Mouse (Mus musculus): ENCODE data around the gene Fam167b. TPM values are rescaled to one million over a fixed set of nuclear protein-coding genes. Genes with fewer than 3 reads are reported as not detected.
"Not testable (repeated sequence)": the region's sequence is repeated elsewhere in the genome, so short reads cannot be mapped to it uniquely, and the experiment has no call there.

Fam167b gene
- polyA plus RNA-seq, 1 experiment, result 2.6 TPM

DNA sequence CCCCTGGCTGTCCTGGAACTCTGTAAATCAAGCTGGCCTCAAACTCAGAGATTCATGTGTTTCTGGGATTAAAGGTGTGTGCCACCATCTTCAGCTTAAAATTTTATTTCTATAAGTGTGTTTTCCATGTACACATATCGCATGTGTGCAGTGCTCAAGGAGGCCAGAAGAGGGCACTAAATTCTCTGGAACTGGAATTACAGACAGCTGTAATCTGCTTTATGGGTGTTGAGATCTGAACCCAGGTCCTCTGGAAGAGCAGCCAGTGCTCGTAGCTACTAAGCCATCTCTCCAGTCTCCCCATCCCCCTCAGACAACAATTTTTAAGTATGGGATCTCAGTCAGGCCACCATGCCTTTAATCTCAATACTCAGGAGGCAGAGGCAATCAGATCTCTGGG lies 29.0 kb downstream of the Fam167b start:
- 92% methylated on average over 2 of the region's 2 CpGs for WGBS

DNA sequence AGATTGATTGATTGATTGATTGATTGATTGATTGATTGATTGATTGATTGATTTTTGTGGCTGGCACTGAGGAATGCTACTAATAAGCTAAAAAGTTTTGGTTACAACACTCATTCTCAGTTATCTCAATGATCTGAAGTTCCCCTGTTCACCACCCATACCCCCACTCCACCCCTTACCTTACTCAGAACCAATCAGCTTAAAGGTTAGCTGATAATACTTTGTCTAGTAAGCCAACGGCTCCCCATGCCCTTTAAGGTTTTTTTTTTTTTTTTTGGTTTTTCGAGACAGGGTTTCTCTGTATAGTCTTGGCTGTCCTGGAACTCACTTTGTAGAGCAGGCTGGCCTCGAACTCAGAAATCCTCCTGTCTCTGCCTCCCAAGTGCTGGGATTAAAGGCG lies 30.7 kb downstream of the Fam167b start:
- H3K4me1 ChIP-seq (replicated peaks; ENCODE audit: control insufficient read depth, insufficient read depth, low read length); DNase-seq; H3K27ac ChIP-seq (ENCODE audit: control insufficient read depth, insufficient read depth, low read length); H3K27me3 ChIP-seq (ENCODE audit: control insufficient read depth, insufficient read depth, low read length); H3K4me3 ChIP-seq (ENCODE audit: control insufficient read depth, insufficient read depth, low read length): not testable (repeated sequence)
- 80% methylated on average over 4 of the region's 4 CpGs for WGBS
- H3K36me3 ChIP-seq (ENCODE audit: control insufficient read depth, insufficient read depth, low read length), result peaks cover 42% of the 10 kb centered on the region

More for the DNA sequence above, 29.0 kb downstream of the Fam167b start:
- Histone ChIP-seq H3K36me3 (ENCODE audit: control insufficient read depth, insufficient read depth, low read length) (peaks cover 52% of the 10 kb centered on the region), H3K27me3 (ENCODE audit: control insufficient read depth, insufficient read depth, low read length) (no peaks in the 10 kb centered on the region), H3K27ac (ENCODE audit: control insufficient read depth, insufficient read depth, low read length) (no peak overlapping the region), H3K4me1 (replicated peaks; ENCODE audit: control insufficient read depth, insufficient read depth, low read length) (no peaks in the 10 kb centered on the region), H3K4me3 (ENCODE audit: control insufficient read depth, insufficient read depth, low read length) (no peak overlapping the region)
- no peak for TF ChIP-seq POLR2A (IDR thresholded peaks at IDR 0.05; ENCODE audit: control insufficient read depth, extremely low read depth, insufficient read depth, low read length, poor library complexity)
- no peak for TF ChIP-seq CTCF (IDR thresholded peaks at IDR 0.05; ENCODE audit: borderline replicate concordance, control insufficient read depth, extremely low read depth, insufficient read depth, low read length, poor library complexity)
- DNase-seq, result peak; percentile 76

GRCm38 (mm10) chr4:129544106-129544505 lies 34.2 kb downstream of the Fam167b start:
- peaks cover 12% of the 10 kb centered on the region for H3K36me3 ChIP-seq (ENCODE audit: control insufficient read depth, insufficient read depth, low read length)
- H3K4me1 ChIP-seq (replicated peaks; ENCODE audit: control insufficient read depth, insufficient read depth, low read length), result peaks cover 10% of the 10 kb centered on the region
- H3K4me3 ChIP-seq (ENCODE audit: control insufficient read depth, insufficient read depth, low read length), result no peak overlapping the region
- WGBS, result 94% methylated on average over 4 of the region's 4 CpGs
- no peaks in the 10 kb centered on the region for H3K27me3 ChIP-seq (ENCODE audit: control insufficient read depth, insufficient read depth, low read length)
- no peak for DNase-seq
- H3K27ac ChIP-seq (ENCODE audit: control insufficient read depth, insufficient read depth, low read length), result no peak overlapping the region
- TF ChIP-seq CTCF (IDR thresholded peaks at IDR 0.05; ENCODE audit: borderline replicate concordance, control insufficient read depth, extremely low read depth, insufficient read depth, low read length, poor library complexity) (no peak), POLR2A (IDR thresholded peaks at IDR 0.05; ENCODE audit: control insufficient read depth, extremely low read depth, insufficient read depth, low read length, poor library complexity) (no peak)

DNA sequence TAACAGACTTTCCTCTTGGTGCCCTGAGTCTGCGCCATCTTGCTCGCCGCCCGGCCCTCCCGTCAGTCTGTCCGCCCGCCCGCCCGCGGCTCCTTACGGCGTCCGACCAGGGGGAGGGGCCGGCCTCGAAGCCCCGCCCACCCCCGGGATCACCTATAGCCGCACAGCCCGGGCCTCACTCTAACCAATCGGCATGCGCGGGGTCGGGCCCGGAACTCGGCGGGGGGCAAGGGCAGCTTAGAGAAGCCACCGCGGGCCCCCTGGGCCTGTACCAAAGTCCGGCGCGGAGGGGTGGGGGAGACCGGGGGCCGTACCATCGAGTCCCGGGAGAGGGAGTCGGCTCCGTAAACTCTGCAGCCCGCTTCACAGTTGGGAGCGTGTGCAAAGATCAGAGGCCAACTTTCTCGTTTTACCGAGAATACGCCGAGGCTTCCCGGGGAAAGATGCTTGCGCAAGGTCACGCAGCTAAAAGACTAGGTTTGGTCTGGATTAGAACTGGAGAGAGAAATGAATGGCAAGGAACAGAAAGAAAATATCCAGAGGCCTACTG lies 35.7 kb downstream of the Fam167b start, which contains the start of gene Hdac1:
TSS of gene Hdac1 (minus strand) at position 122 of the 550 bp plus-strand sequence.
- TF ChIP-seq POLR2A (IDR thresholded peaks at IDR 0.05; ENCODE audit: control insufficient read depth, extremely low read depth, insufficient read depth, low read length, poor library complexity) (peak; percentile 66), CTCF (IDR thresholded peaks at IDR 0.05; ENCODE audit: borderline replicate concordance, control insufficient read depth, extremely low read depth, insufficient read depth, low read length, poor library complexity) (no peak)
- H3K4me3 ChIP-seq (ENCODE audit: control insufficient read depth, insufficient read depth, low read length), result peak within 1 kb of the TSS; percentile 81
- DNase-seq, result peak; percentile 98
- WGBS, result under 1% methylated on average over 38 of the region's 46 CpGs
- no peaks in the 10 kb centered on the region for H3K27me3 ChIP-seq (ENCODE audit: control insufficient read depth, insufficient read depth, low read length)
- peaks cover 10% of the 10 kb centered on the region for H3K4me1 ChIP-seq (replicated peaks; ENCODE audit: control insufficient read depth, insufficient read depth, low read length)
- H3K27ac ChIP-seq (ENCODE audit: control insufficient read depth, insufficient read depth, low read length), result peak within 1 kb of the TSS; percentile 63
- no peaks in the 10 kb centered on the region for H3K36me3 ChIP-seq (ENCODE audit: control insufficient read depth, insufficient read depth, low read length)

DNA sequence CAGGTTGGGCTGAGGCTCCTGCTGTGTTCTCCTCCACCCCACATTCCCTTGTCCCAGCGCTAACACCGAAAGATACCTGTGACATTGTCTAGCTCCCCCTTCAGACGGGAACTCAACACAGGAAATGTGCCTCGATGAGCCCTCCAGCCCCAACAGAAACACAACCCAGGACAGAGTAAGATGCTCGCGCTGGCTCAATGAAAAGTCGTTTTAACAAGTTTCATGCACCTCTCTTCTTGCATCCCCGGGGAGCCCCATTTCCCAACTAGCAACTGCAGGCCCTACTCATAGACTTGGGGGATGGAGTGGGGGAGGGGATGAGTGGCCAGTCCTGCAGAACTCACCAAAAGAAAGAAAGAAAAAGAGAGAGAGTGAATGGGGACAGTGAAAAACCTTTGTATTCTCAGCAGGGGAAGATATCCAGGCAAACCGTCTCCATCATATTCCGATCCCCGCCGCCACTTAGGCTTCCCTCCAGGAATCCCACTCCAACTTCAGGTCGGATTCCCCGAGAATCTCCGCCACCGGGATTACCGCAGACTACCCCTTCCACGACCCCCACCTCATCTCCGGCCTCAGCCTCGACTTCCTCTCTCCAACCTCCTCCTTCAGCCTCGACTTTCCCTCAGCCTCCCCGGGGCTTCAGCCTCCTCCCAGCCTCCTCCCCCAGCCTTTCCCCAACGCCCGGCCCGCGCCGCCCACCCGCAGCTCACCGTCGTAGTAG lies 36.3 kb downstream of the Fam167b start:
- peak; percentile 56 for DNase-seq
- WGBS, result under 1% methylated on average over 30 of the region's 30 CpGs
- TF ChIP-seq POLR2A (IDR thresholded peaks at IDR 0.05; ENCODE audit: control insufficient read depth, extremely low read depth, insufficient read depth, low read length, poor library complexity) (no peak), CTCF (IDR thresholded peaks at IDR 0.05; ENCODE audit: borderline replicate concordance, control insufficient read depth, extremely low read depth, insufficient read depth, low read length, poor library complexity) (peak; percentile 30; the same call in 1 of the 2 replicates)
- Histone ChIP-seq H3K27me3 (ENCODE audit: control insufficient read depth, insufficient read depth, low read length) (no peaks in the 10 kb centered on the region), H3K4me1 (replicated peaks; ENCODE audit: control insufficient read depth, insufficient read depth, low read length) (peaks cover 10% of the 10 kb centered on the region), H3K4me3 (ENCODE audit: control insufficient read depth, insufficient read depth, low read length) (peak overlapping the region; percentile 81), H3K27ac (ENCODE audit: control insufficient read depth, insufficient read depth, low read length) (peak overlapping the region; percentile 63), H3K36me3 (ENCODE audit: control insufficient read depth, insufficient read depth, low read length) (no peaks in the 10 kb centered on the region)

DNA sequence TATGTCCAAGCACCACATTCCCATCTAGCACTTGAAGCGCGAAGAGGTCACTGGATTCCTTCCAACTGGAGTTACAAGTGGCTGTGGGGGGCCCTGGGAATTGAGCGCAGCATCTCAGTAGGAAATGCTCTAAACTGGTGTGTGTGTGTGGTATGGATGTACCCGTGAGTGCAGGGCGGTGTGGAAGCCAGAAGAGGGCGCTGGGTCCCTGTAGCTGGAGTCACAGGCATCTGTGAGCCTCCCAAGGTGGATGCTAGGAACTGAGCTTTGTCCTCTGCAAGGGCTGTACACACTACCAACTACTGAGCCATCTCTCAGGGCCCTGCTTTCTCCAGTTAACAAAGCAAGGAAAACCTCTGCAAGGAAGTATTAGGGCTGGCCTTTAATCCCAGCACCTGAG lies 38.3 kb downstream of the Fam167b start:
- no peak overlapping the region for H3K27ac ChIP-seq (ENCODE audit: control insufficient read depth, insufficient read depth, low read length)
- no peak for TF ChIP-seq CTCF (IDR thresholded peaks at IDR 0.05; ENCODE audit: borderline replicate concordance, control insufficient read depth, extremely low read depth, insufficient read depth, low read length, poor library complexity)
- TF ChIP-seq POLR2A (IDR thresholded peaks at IDR 0.05; ENCODE audit: control insufficient read depth, extremely low read depth, insufficient read depth, low read length, poor library complexity), result no peak
- H3K36me3 ChIP-seq (ENCODE audit: control insufficient read depth, insufficient read depth, low read length), result peaks cover 9% of the 10 kb centered on the region; the same call in 1 of the 2 replicates
- H3K4me3 ChIP-seq (ENCODE audit: control insufficient read depth, insufficient read depth, low read length), result no peak overlapping the region
- 95% methylated on average over 6 of the region's 6 CpGs for WGBS
- peak; percentile 68 for DNase-seq
- peaks cover 10% of the 10 kb centered on the region for H3K4me1 ChIP-seq (replicated peaks; ENCODE audit: control insufficient read depth, insufficient read depth, low read length)
- no peaks in the 10 kb centered on the region for H3K27me3 ChIP-seq (ENCODE audit: control insufficient read depth, insufficient read depth, low read length)

DNA sequence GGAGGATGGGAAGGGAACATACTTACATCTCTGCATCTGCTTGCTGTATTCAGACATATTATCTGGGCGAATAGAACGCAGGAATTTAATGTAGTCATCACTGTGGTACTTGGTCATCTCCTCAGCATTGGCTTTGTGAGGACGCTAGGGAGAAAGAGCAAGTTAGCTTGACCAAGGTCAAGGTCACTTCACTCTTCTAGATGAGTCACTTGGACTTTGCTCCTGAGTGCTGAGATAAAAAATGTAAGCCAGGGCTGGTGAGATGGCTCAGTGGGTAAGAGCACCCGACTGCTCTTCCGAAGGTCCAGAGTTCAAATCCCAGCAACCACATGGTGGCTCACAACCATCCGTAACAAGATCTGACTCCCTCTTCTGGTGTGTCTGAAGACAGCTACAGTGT lies 49.4 kb downstream of the Fam167b start:
- peaks cover 65% of the 10 kb centered on the region for H3K36me3 ChIP-seq (ENCODE audit: control insufficient read depth, insufficient read depth, low read length)
- not testable (repeated sequence) for DNase-seq; H3K27ac ChIP-seq (ENCODE audit: control insufficient read depth, insufficient read depth, low read length); H3K4me1 ChIP-seq (replicated peaks; ENCODE audit: control insufficient read depth, insufficient read depth, low read length); H3K27me3 ChIP-seq (ENCODE audit: control insufficient read depth, insufficient read depth, low read length); H3K4me3 ChIP-seq (ENCODE audit: control insufficient read depth, insufficient read depth, low read length)
- 97% methylated on average over 6 of the region's 6 CpGs for WGBS

Other genes with a start within 250 kb of the Fam167b start
- 55.5 and 61.0 TPM in 2 replicates for gene Rbbp4, start 243.2 kb downstream of the Fam167b start, polyA plus RNA-seq (2012; rRNA removed)
- 14.3 and 14.4 TPM in 2 replicates for gene Zbtb8os, start 242.9 kb downstream of the Fam167b start, polyA plus RNA-seq (2012; rRNA removed)
- 3.3 and 3.6 TPM in 2 replicates for gene Zbtb8a, start 200.4 kb downstream of the Fam167b start, polyA plus RNA-seq (2012; rRNA removed)
- 0.20 and 0.36 TPM in 2 replicates for gene Zbtb8b, start 137.7 kb downstream of the Fam167b start, polyA plus RNA-seq (2012; rRNA removed)
- 21.5 and 27.1 TPM in 2 replicates for gene Bsdc1, start 117.0 kb downstream of the Fam167b start, polyA plus RNA-seq (2012; rRNA removed)
- not detected in 2 replicates for gene Tssk3, start 87.5 kb downstream of the Fam167b start, polyA plus RNA-seq (2012; rRNA removed)
- gene Fam229a, start 87.4 kb downstream of the Fam167b start, polyA plus RNA-seq (2012; rRNA removed), result 0.92 and 1.1 TPM in 2 replicates
- gene Marcksl1, start 65.0 kb downstream of the Fam167b start, polyA plus RNA-seq (2012; rRNA removed), result 152 and 190 TPM in 2 replicates
- gene Hdac1, start 35.8 kb downstream of the Fam167b start, polyA plus RNA-seq (2012; rRNA removed), result 198 and 201 TPM in 2 replicates
- 1,584 and 1,845 TPM in 2 replicates for gene Lck, start 4.9 kb downstream of the Fam167b start, polyA plus RNA-seq (2012; rRNA removed)
- 331 and 350 TPM in 2 replicates for gene Eif3i, start 22.1 kb upstream of the Fam167b start, polyA plus RNA-seq (2012; rRNA removed)
- 243 and 257 TPM in 2 replicates for gene Tmem234, start 22.1 kb upstream of the Fam167b start, polyA plus RNA-seq (2012; rRNA removed)
- 4.9 and 7.0 TPM in 2 replicates for gene Dcdc2b, start 35.7 kb upstream of the Fam167b start, polyA plus RNA-seq (2012; rRNA removed)
- 73.8 and 78.8 TPM in 2 replicates for gene Iqcc, start 40.5 kb upstream of the Fam167b start, polyA plus RNA-seq (2012; rRNA removed)
- 34.8 and 35.3 TPM in 2 replicates for gene Ccdc28b, start 45.4 kb upstream of the Fam167b start, polyA plus RNA-seq (2012; rRNA removed)
- 70.1 and 70.8 TPM in 2 replicates for gene Txlna, start 62.5 kb upstream of the Fam167b start, polyA plus RNA-seq (2012; rRNA removed)
- gene Kpna6, start 94.2 kb upstream of the Fam167b start, polyA plus RNA-seq (2012; rRNA removed), result 32.5 and 34.2 TPM in 2 replicates
- gene Tmem39b, start 118.3 kb upstream of the Fam167b start, polyA plus RNA-seq (2012; rRNA removed), result 68.1 and 69.6 TPM in 2 replicates
- 126 and 209 TPM in 2 replicates for gene Khdrbs1, start 163.8 kb upstream of the Fam167b start, polyA plus RNA-seq (2012; rRNA removed)
- gene Ptp4a2, start 232.7 kb upstream of the Fam167b start, polyA plus RNA-seq (2012; rRNA removed), result 59.5 and 71.6 TPM in 2 replicates